Mouse (Mus musculus) 416B (cell line): Measurements from ENCODE around the gene Aldh16a1.

ENCODE experiments used
- DNase-seq: peaks from one replicate; pipeline ENCODE4 v3.0.0; 2011; ENCODE audit warnings: low read depth

Aldh16a1 gene

DNA sequence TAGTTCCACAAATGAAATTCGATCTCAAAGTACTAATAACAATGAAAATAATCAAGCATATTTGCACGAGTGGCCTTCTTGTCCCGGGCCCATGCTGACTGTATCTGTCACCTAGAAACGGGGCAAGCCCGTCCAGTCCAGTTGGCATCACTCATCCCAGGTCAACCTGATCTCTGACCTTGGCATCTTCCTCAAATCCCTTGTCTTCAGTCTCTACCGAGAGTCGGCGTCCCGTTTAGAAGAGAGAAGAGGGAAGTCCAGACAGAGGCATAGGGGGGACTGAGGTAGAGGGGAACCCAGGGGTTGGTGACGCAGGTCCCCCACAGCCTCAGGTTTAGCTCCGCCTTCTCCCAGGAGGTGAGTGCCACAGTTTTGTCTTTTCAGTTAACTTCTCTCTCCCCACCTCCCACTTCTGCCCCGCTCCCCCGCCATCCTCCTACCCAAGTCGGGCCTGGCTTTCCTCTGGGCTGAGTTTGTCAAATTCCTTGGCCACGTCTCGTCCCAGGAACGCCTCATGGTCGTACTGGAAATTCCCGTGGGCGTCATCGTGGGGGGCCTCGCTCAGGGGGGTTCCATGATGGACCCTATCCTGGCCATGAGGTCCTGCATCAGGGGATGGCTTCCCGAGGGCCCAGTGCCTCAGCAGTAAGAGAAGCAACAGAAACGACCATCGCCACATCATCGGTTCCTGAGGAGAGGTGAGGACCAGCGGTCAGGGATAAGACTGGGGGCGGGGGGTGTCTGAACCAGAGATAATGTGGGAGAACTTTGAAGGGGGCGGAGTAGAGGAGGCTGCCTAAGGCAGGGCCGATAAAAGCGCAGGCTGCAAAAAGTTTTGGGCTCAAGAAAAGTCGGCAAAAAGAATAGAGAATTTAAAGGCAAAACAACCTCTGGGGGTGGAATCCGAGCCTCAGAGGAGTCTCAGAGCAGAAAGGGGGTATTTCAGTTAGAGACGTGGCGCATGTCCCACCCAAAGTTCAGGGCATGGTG, 63.1 kb downstream of the Aldh16a1 start:
- DNase-seq, result no peak
